In genomic region chr8:84308376-84308775, GRCm38 (mm10) we compare ENCODE assay signal across 24 mouse cellular contexts. TPM values are rescaled to one million over a fixed set of nuclear protein-coding genes. Genes with fewer than 3 reads are reported as not detected.
DNase-seq lines count a peak whose midpoint lies in the region; ATAC-seq lines count a peak whose summit lies in the region.
"Had no signal": no experiment of that assay in that cellular context is flagged by ENCODE, and none has a peak within 500 bp of the region (broad histone marks: within the 10 kb centered on the region; RNA-seq: fewer than 3 reads in every experiment).

No protein-coding gene starts in this region.

- ATAC-seq in limb, embryonic 12.5 days (ENCODE audit: insufficient number of reproducible peaks, insufficient read depth, low FRiP score, low TSS enrichment, low read depth): peak; percentile 42; the same call in 1 of the 2 replicates
- no peak for ATAC-seq in liver, embryonic 11.5 days (replicated peaks; ENCODE audit: low FRiP score)
- ATAC-seq: intestine, postnatal 0 days; liver, embryonic 12.5 days had no signal

- no peak overlapping the region for H3K9ac ChIP-seq in limb, embryonic 12.5 days (replicated peaks)
- no peak overlapping the region for H3K9ac ChIP-seq in liver, embryonic 11.5 days (ENCODE audit: low read depth, low read length)
- H3K9ac ChIP-seq: embryonic facial prominence, embryonic 15.5 days; heart, embryonic 13.5 days; hindbrain, embryonic 15.5 days; liver, embryonic 12.5 days; lung, embryonic 15.5 days; midbrain, embryonic 12.5 days; neural tube, embryonic 12.5 days had no signal

- 0 out of 2 replicates have a peak, but pooled peaks cover 3% of the 10 kb centered on the region for H3K4me1 ChIP-seq in limb, embryonic 12.5 days (replicated peaks)
- H3K4me1 ChIP-seq in liver, embryonic 11.5 days (replicated peaks; ENCODE audit: control insufficient read depth, insufficient read depth, low read length): no peaks in the 10 kb centered on the region
- H3K4me1 ChIP-seq: embryonic facial prominence, embryonic 15.5 days; forebrain, embryonic 10.5 days; hindbrain, embryonic 15.5 days; liver, embryonic 12.5 days; lung, embryonic 15.5 days; midbrain, embryonic 12.5 days; neural tube, embryonic 12.5 days had no signal

- H3K27me3 ChIP-seq in limb, embryonic 12.5 days: no peaks in the 10 kb centered on the region
- no peaks in the 10 kb centered on the region for H3K27me3 ChIP-seq in liver, embryonic 11.5 days (replicated peaks; ENCODE audit: control insufficient read depth, insufficient read depth, low read length)
- H3K27me3 ChIP-seq: embryonic facial prominence, embryonic 15.5 days; heart, embryonic 13.5 days; hindbrain, embryonic 15.5 days; liver, embryonic 12.5 days; lung, embryonic 15.5 days; midbrain, embryonic 12.5 days; neural tube, embryonic 12.5 days had no signal

- H3K36me3 ChIP-seq in limb, embryonic 12.5 days: no peaks in the 10 kb centered on the region
- H3K36me3 ChIP-seq in liver, embryonic 11.5 days (ENCODE audit: control insufficient read depth, insufficient read depth, low read length): no peaks in the 10 kb centered on the region
- H3K36me3 ChIP-seq: embryonic facial prominence, embryonic 15.5 days; forebrain, embryonic 10.5 days; G1E; heart, embryonic 13.5 days; hindbrain, embryonic 15.5 days; liver, embryonic 12.5 days; lung, embryonic 15.5 days; midbrain, embryonic 12.5 days; neural tube, embryonic 12.5 days had no signal

- no peak overlapping the region for H3K4me2 ChIP-seq in limb, embryonic 12.5 days
- no peak overlapping the region for H3K4me2 ChIP-seq in liver, embryonic 11.5 days
- H3K4me2 ChIP-seq: embryonic facial prominence, embryonic 15.5 days; heart, embryonic 13.5 days; hindbrain, embryonic 15.5 days; liver, embryonic 12.5 days; lung, embryonic 15.5 days; midbrain, embryonic 12.5 days; neural tube, embryonic 12.5 days had no signal

- 0 out of 2 replicates have a peak, but pooled peaks cover 5% of the 10 kb centered on the region for H3K9me3 ChIP-seq in limb, embryonic 12.5 days
- no peaks in the 10 kb centered on the region; the same call in 1 of the 2 replicates for H3K9me3 ChIP-seq in liver, embryonic 11.5 days (ENCODE audit: control insufficient read depth, low read length)
- H3K9me3 ChIP-seq: embryonic facial prominence, embryonic 15.5 days; forebrain, embryonic 10.5 days; G1E; heart, embryonic 13.5 days; hindbrain, embryonic 15.5 days; liver, embryonic 12.5 days; lung, embryonic 15.5 days; midbrain, embryonic 12.5 days; neural tube, embryonic 12.5 days had no signal

- DNase-seq in adrenal gland, adult 2 months: peak; percentile 32
- no peak for DNase-seq in adrenal gland, postnatal 25 days
- peak; percentile 69 for DNase-seq in MN1 (ENCODE audit: low spot score)
- peak; percentile 49 for DNase-seq in embryo, embryonic 10.5 days (ENCODE audit: low spot score)
- DNase-seq in frontal cortex, adult 2 months (ENCODE audit: extremely low spot score in 1 of 2, low spot score in 1 of 2): no peak
- DNase-seq in liver, embryonic 11.5 days (ENCODE audit: low spot score): no peak
- DNase-seq: cerebellum, adult 2 months; cerebellum, postnatal 36 days; gastrocnemius, postnatal 14 days; heart, adult 18-20 months; lung, postnatal 4 days; spleen, adult 18-20 months; thymus, postnatal 25 days had no signal

- H3K4me3 ChIP-seq in limb, embryonic 12.5 days (replicated peaks): no peak overlapping the region
- H3K4me3 ChIP-seq in liver, embryonic 11.5 days (ENCODE audit: low read depth, low read length): no peak overlapping the region
- H3K4me3 ChIP-seq: embryonic facial prominence, embryonic 15.5 days; forebrain, embryonic 10.5 days; heart, embryonic 13.5 days; hindbrain, embryonic 15.5 days; liver, embryonic 12.5 days; lung, embryonic 15.5 days; midbrain, embryonic 12.5 days; neural tube, embryonic 12.5 days had no signal

- 8% methylated on average over 3 of the region's 3 CpGs for WGBS in limb, embryonic 12.5 days
- 50% methylated on average over 3 of the region's 3 CpGs for WGBS in liver, embryonic 11.5 days

- peak overlapping the region; percentile 74 for H3K27ac ChIP-seq in limb, embryonic 12.5 days
- H3K27ac ChIP-seq in liver, embryonic 11.5 days (ENCODE audit: low read depth, low read length): no peak overlapping the region
- H3K27ac ChIP-seq: embryonic facial prominence, embryonic 15.5 days; forebrain, embryonic 10.5 days; heart, embryonic 13.5 days; hindbrain, embryonic 15.5 days; liver, embryonic 12.5 days; lung, embryonic 15.5 days; midbrain, embryonic 12.5 days; neural tube, embryonic 12.5 days had no signal

RNA-seq across cellular contexts. Expression of gene Ccdc130, which starts 38.2 kb away (rescaled TPM):
- 10 to 100 TPM; 19.3 to 25.8 TPM for total RNA-seq in adrenal gland, adult 2 months (2021)
- 15.9 and 16.5 TPM in 2 replicates for polyA plus RNA-seq in adrenal gland, adult 2 months (2012; rRNA removed)
- 15.0 and 24.8 TPM in 2 replicates for total RNA-seq in adrenal gland, postnatal 25 days (2021)
- 19.0 and 20.3 TPM in 2 replicates for polyA plus RNA-seq in limb, embryonic 12.5 days (2016; fragmentation: Nextera tagmentation; extraction: Ambion mirVana)
- 34.8 and 35.6 TPM in 2 replicates for polyA plus RNA-seq in frontal cortex, adult 2 months (2012; rRNA removed)
- polyA plus RNA-seq in liver, embryonic 11.5 days (2014; fragmentation: Nextera tagmentation; extraction: Ambion mirVana): 16.0 and 20.1 TPM in 2 replicates

RNA-seq across cellular contexts. Expression of gene Mri1, which starts 51.2 kb away (rescaled TPM):
- 10 to 100 TPM; 27.9 to 38.1 TPM for total RNA-seq in adrenal gland, adult 2 months (2021)
- 239 and 243 TPM in 2 replicates for polyA plus RNA-seq in adrenal gland, adult 2 months (2012; rRNA removed)
- total RNA-seq in adrenal gland, postnatal 25 days (2021): 31.3 and 45.3 TPM in 2 replicates
- 78.4 and 80.1 TPM in 2 replicates for polyA plus RNA-seq in limb, embryonic 12.5 days (2016; fragmentation: Nextera tagmentation; extraction: Ambion mirVana)
- polyA plus RNA-seq in frontal cortex, adult 2 months (2012; rRNA removed): 26.0 and 30.5 TPM in 2 replicates
- polyA plus RNA-seq in liver, embryonic 11.5 days (2014; fragmentation: Nextera tagmentation; extraction: Ambion mirVana): 92.2 and 95.9 TPM in 2 replicates

RNA-seq across cellular contexts. Expression of gene D8Ertd738e, which starts 58.9 kb away (rescaled TPM):
- 100 to 1,000 TPM; 268 to 291 TPM for total RNA-seq in adrenal gland, adult 2 months (2021)
- 58.8 and 67.3 TPM in 2 replicates for polyA plus RNA-seq in adrenal gland, adult 2 months (2012; rRNA removed)
- total RNA-seq in adrenal gland, postnatal 25 days (2021): 261 and 266 TPM in 2 replicates
- 338 and 352 TPM in 2 replicates for polyA plus RNA-seq in limb, embryonic 12.5 days (2016; fragmentation: Nextera tagmentation; extraction: Ambion mirVana)
- 216 and 261 TPM in 2 replicates for polyA plus RNA-seq in frontal cortex, adult 2 months (2012; rRNA removed)
- 323 and 339 TPM in 2 replicates for polyA plus RNA-seq in liver, embryonic 11.5 days (2014; fragmentation: Nextera tagmentation; extraction: Ambion mirVana)

Comparison
In these comparisons a context has a peak if more than half of its experiments do, and no peak if none do; other contexts are left out.
1. DNase-seq: peak in adrenal gland, adult 2 months (single experiment), MN1 (single experiment) and embryo, embryonic 10.5 days (single experiment); none in adrenal gland, postnatal 25 days (single experiment), frontal cortex, adult 2 months (0 of 2) and liver, embryonic 11.5 days (single experiment).